Mouse (Mus musculus) hindbrain, embryonic 16.5 days (tissue): ENCODE data around the gene Slc7a5. TPM values are rescaled to one million over a fixed set of nuclear protein-coding genes. Genes with fewer than 3 reads are reported as not detected.

Experiments
- ATAC-seq: fragments of 200-750 bp; cut with Nextera tagmentation; 2 replicates; pipeline ENCODE4 v1.8.0; 2017; ENCODE audit warnings: moderate TSS enrichment, moderate library complexity
- H3K27ac ChIP-seq: fragments of 300-500 bp; sonication (generic); 2 replicates; pipeline ENCODE4 v1.5.1; 2014; ENCODE audit warnings: low read depth, mild to moderate bottlenecking, control low read depth, low read length, moderate library complexity
- H3K27me3 ChIP-seq: fragments of 300-500 bp; sonication (generic); replicated peaks from 2 replicates; pipeline ENCODE4 v1.6.1; 2014; ENCODE audit warnings: low read length; ENCODE audit not compliant: control insufficient read depth, insufficient read depth
- H3K36me3 ChIP-seq: fragments of 300-500 bp; sonication (generic); 2 replicates; pipeline ENCODE4 v1.6.1; 2014; ENCODE audit warnings: mild to moderate bottlenecking, low read length, moderate library complexity, mixed read lengths; ENCODE audit not compliant: control insufficient read depth, insufficient read depth
- H3K4me1 ChIP-seq: fragments of 300-500 bp; sonication (generic); 2 replicates; pipeline ENCODE4 v1.6.1; 2014; ENCODE audit warnings: low read depth, low read length; ENCODE audit not compliant: control insufficient read depth, insufficient read depth
- H3K4me2 ChIP-seq: fragments of 300-500 bp; sonication (generic); 2 replicates; pipeline ENCODE4 v1.6.1; 2014; ENCODE audit warnings: mild to moderate bottlenecking, low read length, control low read depth, moderate library complexity
- H3K4me3 ChIP-seq: fragments of 300-500 bp; sonication (generic); 2 replicates; pipeline ENCODE4 v1.5.1; 2014; ENCODE audit warnings: mild to moderate bottlenecking, low read length, control low read depth, moderate library complexity
- H3K9ac ChIP-seq: fragments of 300-500 bp; sonication (generic); 2 replicates; pipeline ENCODE4 v1.6.1; 2014; ENCODE audit warnings: low read depth, mild to moderate bottlenecking, control low read depth, low read length, moderate library complexity
- H3K9me3 ChIP-seq: fragments of 300-500 bp; sonication (generic); 2 replicates; pipeline ENCODE4 v1.6.1; 2014; ENCODE audit warnings: mild to moderate bottlenecking, low read length, moderate library complexity; ENCODE audit not compliant: control insufficient read depth
- WGBS: fragments of 180-500 bp; shearing (Covaris S2); extraction: QIAGEN DNeasy Blood & Tissue Kit; methylation state at CpG from one replicate; pipeline ENCODE4 v1.1.7; 2014; 5-methylcytosine and 5-hydroxymethylcytosine counted together
- polyA plus RNA-seq: library from polyadenylated mRNA; unstranded; fragments of >200 nt; fragmentation: Nextera tagmentation; extraction: Ambion mirVana; gene quantifications from 2 replicates; pipeline ENCODE4 v1.2.1, GENCODE M21; 2015

Slc7a5 gene
- polyA plus RNA-seq, 1 experiment from 2014 or later, result 44.9 TPM

GRCm38 (mm10) chr8:121943057-121943540 lies 35.6 kb upstream of the Slc7a5 start:
- no peaks in the 10 kb centered on the region for H3K36me3 ChIP-seq
- WGBS, result 49% methylated on average over 2 of the region's 2 CpGs
- no peaks in the 10 kb centered on the region for H3K9me3 ChIP-seq
- no peaks in the 10 kb centered on the region for H3K27me3 ChIP-seq
- no peak overlapping the region for H3K4me2 ChIP-seq
- H3K4me1 ChIP-seq, result peaks cover 9% of the 10 kb centered on the region
- no peak for ATAC-seq
- no peak overlapping the region for H3K4me3 ChIP-seq
- H3K9ac ChIP-seq, result no peak overlapping the region
- no peak overlapping the region for H3K27ac ChIP-seq

GRCm38 (mm10) chr8:121938732-121939131 lies 31.2 kb upstream of the Slc7a5 start:
- WGBS, result 85% methylated on average over 7 of the region's 7 CpGs
- Histone ChIP-seq H3K9ac (no peak overlapping the region), H3K4me3 (no peak overlapping the region), H3K9me3 (no peaks in the 10 kb centered on the region), H3K4me2 (no peak overlapping the region), H3K27ac (no peak overlapping the region), H3K4me1 (peaks cover 16% of the 10 kb centered on the region), H3K27me3 (no peaks in the 10 kb centered on the region), H3K36me3 (no peaks in the 10 kb centered on the region)
- ATAC-seq, result no peak

DNA sequence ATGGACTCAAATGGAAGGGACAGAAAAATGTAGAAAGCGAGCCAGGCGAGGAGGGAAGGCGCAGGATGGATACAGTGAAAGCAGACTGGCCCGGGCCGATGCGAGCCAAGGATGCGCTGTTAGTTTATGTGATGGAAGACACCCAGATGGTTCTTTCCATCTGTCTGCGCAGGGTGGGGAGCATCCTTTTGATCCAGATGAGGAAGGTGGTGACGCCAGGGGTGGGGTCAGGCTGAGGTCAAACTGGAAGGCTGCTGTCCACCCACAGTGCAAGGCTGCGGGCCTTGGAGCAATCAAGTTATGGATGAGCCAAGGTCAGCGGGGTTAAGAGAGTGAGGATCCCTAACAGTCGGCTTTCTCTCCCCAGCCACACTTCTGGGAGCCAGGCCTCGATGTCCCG lies 28.9 kb upstream of the Slc7a5 start:
- Histone ChIP-seq H3K27me3 (no peaks in the 10 kb centered on the region), H3K4me3 (no peak overlapping the region), H3K4me2 (no peak overlapping the region), H3K9me3 (no peaks in the 10 kb centered on the region), H3K27ac (peak overlapping the region; percentile 78; the same call in 1 of the 2 replicates), H3K4me1 (peaks cover 16% of the 10 kb centered on the region), H3K9ac (peak overlapping the region; percentile 22; the same call in 1 of the 2 replicates), H3K36me3 (no peaks in the 10 kb centered on the region)
- ATAC-seq, result no peak
- 64% methylated on average over 14 of the region's 14 CpGs for WGBS

DNA sequence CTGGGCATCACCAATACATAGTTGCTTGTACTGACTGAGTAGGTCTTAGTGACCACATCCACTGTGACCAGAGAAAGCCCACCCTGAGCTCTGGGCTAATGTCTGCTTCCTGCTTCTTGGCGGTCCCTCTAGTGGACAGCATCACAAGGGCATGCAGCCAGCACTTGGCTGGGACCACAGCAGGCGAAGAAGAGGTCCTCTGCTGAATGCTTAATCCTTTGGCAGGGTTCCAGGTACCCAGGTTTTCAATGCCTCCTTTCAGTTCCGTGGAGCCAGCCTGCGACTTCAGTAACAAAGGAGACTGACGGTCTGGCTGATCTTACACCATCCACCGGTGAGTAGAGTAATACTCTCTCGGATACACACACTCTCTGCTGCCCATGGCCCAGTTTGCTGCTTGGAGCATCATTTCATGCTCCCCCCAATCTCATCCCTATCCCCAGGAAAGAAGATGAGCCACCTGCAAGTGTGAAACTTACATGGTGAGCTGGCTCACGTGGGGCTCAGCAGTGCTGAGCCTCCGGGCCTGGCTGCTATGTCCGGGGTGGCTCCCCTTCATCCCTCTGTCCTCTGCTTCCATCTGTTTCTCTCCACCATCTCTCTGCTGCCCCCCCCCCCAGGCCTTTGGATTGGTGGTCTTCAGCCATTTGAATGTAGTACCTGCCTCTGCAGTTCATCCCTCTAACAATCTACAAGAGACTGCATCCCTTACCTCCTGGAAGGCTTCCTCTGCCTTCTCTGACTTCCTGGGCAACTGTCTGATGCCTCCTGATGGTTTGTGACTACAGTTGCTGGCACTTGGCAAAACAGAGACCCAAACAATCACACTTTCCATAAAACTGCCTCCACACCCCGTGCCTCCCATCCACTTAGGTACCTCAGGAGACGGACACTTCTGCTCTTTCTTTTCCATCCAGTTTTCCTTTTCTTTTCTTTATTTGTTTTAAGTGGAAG lies 28.1 kb upstream of the Slc7a5 start:
- Histone ChIP-seq H3K4me1 (peaks cover 16% of the 10 kb centered on the region), H3K9me3 (no peaks in the 10 kb centered on the region), H3K4me2 (0 out of 2 replicates have a peak overlapping the region, but pooled peaks have one; percentile 7), H3K27ac (peak overlapping the region; percentile 78), H3K4me3 (no peak overlapping the region), H3K9ac (peak overlapping the region; percentile 15; the same call in 1 of the 2 replicates), H3K36me3 (no peaks in the 10 kb centered on the region), H3K27me3 (no peaks in the 10 kb centered on the region)
- peak; percentile 93 for ATAC-seq
- WGBS, result 32% methylated on average over 12 of the region's 12 CpGs

DNA sequence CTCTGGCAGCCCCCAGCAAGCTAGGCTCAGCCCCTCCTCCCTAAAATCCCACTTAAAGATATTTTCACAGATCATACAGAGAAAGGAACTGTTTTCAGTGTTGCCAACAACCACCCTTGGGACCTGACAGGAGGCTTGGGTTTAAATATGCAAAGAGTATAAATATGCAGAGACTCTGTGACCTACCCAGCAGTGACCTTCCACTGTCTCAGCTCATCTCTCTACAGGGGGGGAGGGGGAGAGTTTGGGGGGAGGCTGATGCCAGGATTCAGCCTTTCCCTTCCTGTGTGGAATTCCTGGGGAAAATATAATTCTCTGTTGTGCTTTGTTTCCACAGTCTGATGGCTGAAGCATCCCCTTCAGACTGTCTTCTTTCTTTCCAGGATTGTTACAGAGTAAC lies 27.4 kb upstream of the Slc7a5 start:
- Histone ChIP-seq H3K9me3 (no peaks in the 10 kb centered on the region), H3K27me3 (no peaks in the 10 kb centered on the region), H3K4me1 (peaks cover 16% of the 10 kb centered on the region), H3K36me3 (no peaks in the 10 kb centered on the region), H3K9ac (no peak overlapping the region), H3K27ac (peak overlapping the region; percentile 78), H3K4me3 (no peak overlapping the region), H3K4me2 (no peak overlapping the region)
- ATAC-seq, result 0 out of 2 replicates have a peak, but pooled peaks have one; percentile 16

GRCm38 (mm10) chr8:121934506-121934905 lies 27.0 kb upstream of the Slc7a5 start:
- ATAC-seq, result no peak
- Histone ChIP-seq H3K4me2 (no peak overlapping the region), H3K9ac (no peak overlapping the region), H3K27ac (peak overlapping the region; percentile 78), H3K4me1 (peaks cover 16% of the 10 kb centered on the region), H3K36me3 (no peaks in the 10 kb centered on the region), H3K9me3 (no peaks in the 10 kb centered on the region), H3K4me3 (no peak overlapping the region), H3K27me3 (no peaks in the 10 kb centered on the region)
- 42% methylated on average over 4 of the region's 4 CpGs for WGBS

DNA sequence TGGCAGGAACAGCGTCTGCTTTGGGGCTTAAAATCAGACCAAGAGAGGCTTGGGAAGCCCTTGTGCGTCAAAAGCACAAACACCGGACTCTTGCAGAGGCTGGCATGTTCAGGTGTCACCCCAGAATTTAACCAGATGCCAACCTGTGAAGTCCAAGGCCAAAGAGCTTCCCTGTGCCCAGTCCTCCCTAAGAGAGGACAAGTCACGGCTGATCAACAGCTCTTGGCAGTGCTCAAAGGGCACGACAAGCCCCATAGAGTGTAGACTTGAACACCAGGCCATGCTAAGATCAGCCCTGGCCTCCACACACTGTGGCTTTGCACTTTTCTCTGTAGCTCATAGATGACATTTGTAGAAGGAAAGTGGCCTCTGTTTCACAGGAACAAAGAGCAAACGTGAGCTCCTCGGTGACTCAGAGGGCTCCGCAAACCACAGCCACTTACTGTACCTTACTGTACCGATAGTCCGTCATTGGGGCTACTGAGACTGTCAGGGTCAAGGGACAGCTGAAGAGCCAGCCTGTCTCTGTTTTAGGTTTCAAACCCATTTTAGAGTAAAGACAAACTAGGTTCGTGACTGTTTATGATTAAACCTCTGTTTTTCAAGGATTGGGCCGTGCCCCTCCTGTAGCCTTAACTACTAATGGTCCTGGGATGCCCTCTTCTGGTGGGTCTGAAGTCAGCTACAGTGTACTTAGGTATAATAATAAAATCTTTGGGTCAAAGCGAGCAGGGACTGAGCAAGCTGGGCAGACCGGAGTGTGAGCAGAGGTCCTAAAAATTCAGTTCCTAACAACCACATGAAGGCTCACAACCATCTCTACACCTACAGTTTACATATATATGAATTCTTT lies 25.4 kb upstream of the Slc7a5 start:
- Histone ChIP-seq H3K4me1 (peaks cover 16% of the 10 kb centered on the region), H3K27ac (no peak overlapping the region), H3K27me3 (no peaks in the 10 kb centered on the region), H3K4me2 (no peak overlapping the region), H3K9me3 (no peaks in the 10 kb centered on the region), H3K9ac (no peak overlapping the region), H3K4me3 (no peak overlapping the region), H3K36me3 (no peaks in the 10 kb centered on the region)
- ATAC-seq, result no peak
- WGBS, result 84% methylated on average over 14 of the region's 14 CpGs

DNA sequence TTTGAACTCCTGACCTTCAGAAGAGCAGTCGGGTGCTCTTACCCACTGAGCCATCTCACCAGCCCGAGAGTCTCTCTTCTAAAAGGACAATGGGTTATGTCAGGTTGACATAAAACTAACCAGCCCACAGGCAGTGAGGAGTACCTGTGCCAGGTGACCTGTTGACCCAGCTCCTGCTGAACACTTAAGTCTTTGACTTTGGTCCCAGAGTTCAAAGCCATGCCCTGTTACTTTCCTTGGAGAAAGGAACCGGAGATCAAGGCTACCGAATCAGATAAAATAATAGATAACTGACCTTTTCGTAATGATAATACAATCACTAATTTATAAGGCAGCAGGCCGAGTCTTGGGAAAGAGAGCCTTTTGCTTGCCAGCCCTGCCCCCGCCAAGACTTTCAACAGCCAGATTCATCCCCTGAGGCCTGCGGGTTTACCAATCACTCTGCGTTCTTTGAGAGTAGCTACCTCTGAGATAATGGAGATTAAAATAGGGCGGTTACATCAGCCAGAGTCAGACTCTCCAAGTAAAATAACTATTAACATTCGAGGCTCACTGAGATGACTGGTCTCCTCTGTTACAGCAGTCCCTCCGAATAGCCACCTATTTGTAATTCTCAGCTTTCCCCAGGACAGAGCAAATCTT lies 24.7 kb upstream of the Slc7a5 start:
- peaks cover 16% of the 10 kb centered on the region for H3K4me1 ChIP-seq
- H3K4me2 ChIP-seq, result no peak overlapping the region
- no peak overlapping the region for H3K9ac ChIP-seq
- 76% methylated on average over 12 of the region's 12 CpGs for WGBS
- H3K27ac ChIP-seq, result no peak overlapping the region
- no peak overlapping the region for H3K4me3 ChIP-seq
- H3K27me3 ChIP-seq, result no peaks in the 10 kb centered on the region
- ATAC-seq, result no peak
- H3K9me3 ChIP-seq, result no peaks in the 10 kb centered on the region
- no peaks in the 10 kb centered on the region for H3K36me3 ChIP-seq
